Mouse (Mus musculus) forebrain, embryonic 16.5 days (tissue): Measurements from ENCODE around the gene Zdhhc17. TPM values are rescaled to one million over a fixed set of nuclear protein-coding genes. Genes with fewer than 3 reads are reported as not detected.

Source experiments
- ATAC-seq: fragments of 200-750 bp; cut with Nextera tagmentation; 2 replicates; pipeline ENCODE4 v1.8.0; 2017; ENCODE audit warnings: mild to moderate bottlenecking, moderate library complexity
- H3K27ac ChIP-seq: fragments of 300-500 bp; sonication (generic); 2 replicates; pipeline ENCODE4 v1.5.1; 2014; ENCODE audit warnings: low read length, control low read depth
- H3K27me3 ChIP-seq: fragments of 300-500 bp; sonication (generic); replicated peaks from 2 replicates; pipeline ENCODE4 v1.6.1; 2014; ENCODE audit warnings: low read length; ENCODE audit not compliant: control insufficient read depth, insufficient read depth
- H3K36me3 ChIP-seq: fragments of 300-500 bp; sonication (generic); 2 replicates; pipeline ENCODE4 v1.6.1; 2014; ENCODE audit not compliant: control insufficient read depth, insufficient read depth
- H3K4me1 ChIP-seq: fragments of 300-500 bp; sonication (generic); replicated peaks from 2 replicates; pipeline ENCODE4 v1.6.1; 2014; ENCODE audit warnings: low read length; ENCODE audit not compliant: control insufficient read depth, insufficient read depth
- H3K4me2 ChIP-seq: fragments of 300-500 bp; sonication (generic); 2 replicates; pipeline ENCODE4 v1.6.1; 2014; ENCODE audit warnings: mild to moderate bottlenecking, low read length, control low read depth
- H3K4me3 ChIP-seq: fragments of 300-500 bp; sonication (generic); replicated peaks from 2 replicates; pipeline ENCODE4 v1.5.1; 2014; ENCODE audit warnings: mild to moderate bottlenecking, low read length, control low read depth
- H3K9ac ChIP-seq: fragments of 300-500 bp; sonication (generic); replicated peaks from 2 replicates; pipeline ENCODE4 v1.6.1; 2014; ENCODE audit warnings: low read depth, low read length, control low read depth
- H3K9me3 ChIP-seq: fragments of 300-500 bp; sonication (generic); 2 replicates; pipeline ENCODE4 v1.6.1; 2016; ENCODE audit warnings: low read length; ENCODE audit not compliant: control insufficient read depth
- WGBS: fragments of 180-500 bp; shearing (Covaris S2); extraction: QIAGEN DNeasy Blood & Tissue Kit; methylation state at CpG from one replicate; pipeline ENCODE4 v1.1.7; 2014; 5-methylcytosine and 5-hydroxymethylcytosine counted together
- polyA plus RNA-seq: library from polyadenylated mRNA; unstranded; fragments of >200 nt; fragmentation: Nextera tagmentation; extraction: Ambion mirVana; gene quantifications from 2 replicates; pipeline ENCODE4 v1.2.1, GENCODE M21; 2015

The Zdhhc17 gene
- polyA plus RNA-seq, 1 experiment from 2014 or later, result 63.6 TPM

DNA sequence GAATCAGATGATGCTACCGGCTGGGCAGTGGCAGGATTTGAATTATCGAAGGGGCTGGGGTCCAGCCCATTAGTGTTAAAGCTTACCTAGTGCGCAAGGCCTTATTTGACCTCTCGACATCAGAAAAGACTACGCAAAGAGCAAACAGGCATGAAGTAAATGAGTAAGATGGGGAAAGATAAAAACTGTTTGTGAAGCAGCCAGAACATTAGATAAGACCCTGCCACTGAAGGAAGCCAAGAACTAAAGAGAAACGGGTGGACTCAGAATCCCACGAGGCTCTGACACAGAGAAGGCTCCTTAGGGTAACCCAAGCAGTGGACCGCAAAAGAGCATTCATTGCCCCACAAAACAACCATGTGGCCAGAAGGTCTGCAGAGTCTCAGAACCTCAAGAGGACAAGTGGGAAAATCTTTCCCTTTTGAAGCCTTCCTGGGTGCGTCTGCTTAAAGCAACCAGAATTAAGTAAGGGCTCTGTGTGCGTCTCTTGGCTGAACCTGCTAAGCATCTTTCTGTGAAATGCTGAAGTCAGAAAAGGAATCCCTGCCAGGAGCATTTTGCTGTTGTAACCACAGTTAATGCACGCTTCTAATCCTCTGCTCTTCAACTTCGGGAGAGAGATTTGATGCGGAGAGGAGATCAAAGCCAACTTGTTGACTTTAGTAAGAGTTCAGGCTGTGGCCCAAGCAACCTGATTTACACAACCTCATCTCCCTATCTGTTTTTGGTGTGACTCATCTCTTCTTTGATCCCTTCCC lies 110.0 kb downstream of the Zdhhc17 start:
- no peaks in the 10 kb centered on the region for H3K36me3 ChIP-seq
- H3K27ac ChIP-seq, result no peak overlapping the region
- no peaks in the 10 kb centered on the region for H3K9me3 ChIP-seq
- no peak overlapping the region for H3K4me2 ChIP-seq
- 69% methylated on average over 13 of the region's 13 CpGs for WGBS
- no peak overlapping the region for H3K9ac ChIP-seq
- no peaks in the 10 kb centered on the region for H3K27me3 ChIP-seq
- H3K4me3 ChIP-seq, result no peak overlapping the region
- no peak for ATAC-seq
- H3K4me1 ChIP-seq, result no peaks in the 10 kb centered on the region

Other genes starting within 250 kb of the Zdhhc17 start
- gene Csrp2, start 90.4 kb downstream of the Zdhhc17 start, polyA plus RNA-seq, result 196 and 203 TPM in 2 replicates
- gene Osbpl8, start 154.6 kb upstream of the Zdhhc17 start, polyA plus RNA-seq, result 23.7 and 23.8 TPM in 2 replicates